Mouse (Mus musculus): ENCODE measurements around the gene Myom1.

DNA sequence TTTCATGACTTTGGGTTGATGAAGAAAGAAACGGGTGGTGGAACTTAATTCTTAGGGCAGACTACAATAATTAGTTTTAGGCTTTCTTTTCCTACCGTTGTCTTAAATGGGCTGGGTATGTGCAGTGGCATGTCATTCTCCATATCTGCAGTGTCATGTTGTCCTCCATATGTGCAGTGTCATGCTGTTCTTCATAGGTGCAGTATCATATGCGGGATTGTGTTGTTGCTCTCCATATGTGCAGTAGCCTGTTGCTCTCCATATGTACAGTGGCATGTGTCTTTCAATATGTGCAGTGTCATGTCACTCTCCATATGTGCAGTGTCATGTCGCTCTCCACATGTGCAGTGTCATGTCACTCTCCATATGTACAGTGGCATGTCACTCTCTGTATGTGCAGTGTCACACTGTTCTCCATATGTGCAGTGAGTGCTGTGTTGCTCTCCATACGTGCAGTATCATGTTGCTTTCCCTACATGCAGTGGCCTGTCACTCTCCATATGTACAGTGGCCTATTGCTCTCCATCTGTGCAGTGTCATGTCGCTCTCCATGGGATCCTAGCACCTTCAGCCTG is 50.8 kb downstream of the Myom1 start:
- TF ChIP-seq POLR2A (IDR thresholded peaks at IDR 0.05; ENCODE audit: borderline replicate concordance, insufficient read depth, low read length), result no peak
- TF ChIP-seq CTCF (IDR thresholded peaks at IDR 0.05; ENCODE audit: borderline replicate concordance, insufficient read depth, low read depth, low read length), result no peak

Data from cerebellum, adult 2 months (tissue).